Mouse (Mus musculus): ENCODE measurements around the gene Arid4a.
A peak's percentile ranks its signal among the peaks of the same experiment; 100 is the strongest.
"Not testable (repeated sequence)": the region's sequence is repeated elsewhere in the genome, so short reads cannot be mapped to it uniquely, and the experiment has no call there.

Arid4a gene

GRCm38 (mm10) chr12:71016211-71016502 lies 367 bp downstream of the Arid4a start:
- no peak for DNase-seq (ENCODE audit: low read depth, low spot score)

- DNase-seq (ENCODE audit: low read depth, low spot score) = peak; percentile 35
Measured at GRCm38 (mm10) chr12:71016503-71017241, 882 bp downstream of the Arid4a start.

- DNase-seq (ENCODE audit: low read depth, low spot score) = no peak
Measured at GRCm38 (mm10) chr12:71017242-71017571, 1.4 kb downstream of the Arid4a start.

GRCm38 (mm10) chr12:71017827-71018226 lies 2.0 kb downstream of the Arid4a start:
- no peak for DNase-seq (ENCODE audit: low read depth, low spot score)

GRCm38 (mm10) chr12:71019211-71019610 lies 3.4 kb downstream of the Arid4a start:
- no peak for DNase-seq (ENCODE audit: low read depth, low spot score)

GRCm38 (mm10) chr12:71024411-71024810 lies 8.6 kb downstream of the Arid4a start:
- DNase-seq (ENCODE audit: low read depth, low spot score) = no peak

GRCm38 (mm10) chr12:71028265-71028664 lies 12.5 kb downstream of the Arid4a start:
- not testable (repeated sequence) for DNase-seq (ENCODE audit: low read depth, low spot score)

GRCm38 (mm10) chr12:71030260-71030659 lies 14.5 kb downstream of the Arid4a start:
- DNase-seq (ENCODE audit: low read depth, low spot score) = no peak

- no peak for DNase-seq (ENCODE audit: low read depth, low spot score)
Measured at GRCm38 (mm10) chr12:71030722-71031121, 14.9 kb downstream of the Arid4a start.

- no peak for DNase-seq (ENCODE audit: low read depth, low spot score)
Measured at GRCm38 (mm10) chr12:71035826-71036225, 20.0 kb downstream of the Arid4a start.

- no peak for DNase-seq (ENCODE audit: low read depth, low spot score)
Measured at GRCm38 (mm10) chr12:71036729-71037404, 21.1 kb downstream of the Arid4a start.

- no peak for DNase-seq (ENCODE audit: low read depth, low spot score)
Measured at GRCm38 (mm10) chr12:71040462-71040861, 24.7 kb downstream of the Arid4a start.

- no peak for DNase-seq (ENCODE audit: low read depth, low spot score)
Measured at GRCm38 (mm10) chr12:71042451-71042850, 26.7 kb downstream of the Arid4a start.

- DNase-seq (ENCODE audit: low read depth, low spot score) = no peak
Measured at GRCm38 (mm10) chr12:71043571-71043970, 27.8 kb downstream of the Arid4a start.

GRCm38 (mm10) chr12:71044488-71044887 lies 28.7 kb downstream of the Arid4a start:
- DNase-seq (ENCODE audit: low read depth, low spot score) = no peak

- DNase-seq (ENCODE audit: low read depth, low spot score) = no peak
Measured at GRCm38 (mm10) chr12:71046501-71046900, 30.7 kb downstream of the Arid4a start.

GRCm38 (mm10) chr12:71047473-71048078 lies 31.8 kb downstream of the Arid4a start:
- DNase-seq (ENCODE audit: low read depth, low spot score) = no peak

- peak; percentile 90 for DNase-seq (ENCODE audit: low read depth, low spot score)
Measured at GRCm38 (mm10) chr12:71048117-71048516, 32.3 kb downstream of the Arid4a start.

- DNase-seq (ENCODE audit: low read depth, low spot score) = no peak
Measured at GRCm38 (mm10) chr12:71048561-71048960, 32.8 kb downstream of the Arid4a start.

GRCm38 (mm10) chr12:71049596-71050265 lies 33.9 kb downstream of the Arid4a start:
- DNase-seq (ENCODE audit: low read depth, low spot score) = no peak

- no peak for DNase-seq (ENCODE audit: low read depth, low spot score)
Measured at GRCm38 (mm10) chr12:71051079-71051478, 35.3 kb downstream of the Arid4a start.

GRCm38 (mm10) chr12:71052341-71052995 lies 36.7 kb downstream of the Arid4a start:
- DNase-seq (ENCODE audit: low read depth, low spot score) = no peak
